Mouse (Mus musculus): ENCODE data around the gene Ipo11. TPM values are rescaled to one million over a fixed set of nuclear protein-coding genes. Genes with fewer than 3 reads are reported as not detected.

Gene Ipo11
- polyA plus RNA-seq, 1 experiment from 2014 or later = 65.9 TPM

DNA sequence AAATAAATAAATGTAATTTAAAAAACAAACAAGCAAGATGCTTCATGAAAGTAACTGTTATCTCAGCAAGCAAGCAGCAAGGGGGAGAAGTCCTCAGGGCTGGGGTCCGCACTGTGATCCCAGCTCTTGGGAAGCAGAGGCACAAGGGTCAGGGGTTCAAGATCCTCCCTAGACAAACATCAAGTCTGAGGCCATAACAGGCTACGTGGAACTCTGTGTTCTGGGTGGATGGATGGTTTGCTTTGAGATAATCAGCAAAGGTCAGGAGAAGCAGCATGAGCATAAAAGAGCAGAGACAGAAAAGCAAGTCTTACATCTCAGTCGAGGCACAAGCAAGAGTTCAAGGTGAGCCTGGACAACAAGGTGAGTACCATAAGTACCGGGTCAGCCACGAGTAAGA, 43.1 kb downstream of the Ipo11 start:
- peaks cover 49% of the 10 kb centered on the region for H3K4me1 ChIP-seq

GRCm38 (mm10) chr13:106893196-106893595, 43.6 kb downstream of the Ipo11 start:
- Histone ChIP-seq H3K27me3 (replicated peaks) (no peaks in the 10 kb centered on the region), H3K4me3 (0 out of 2 replicates have a peak overlapping the region, but pooled peaks have one; percentile 2), H3K4me2 (peak overlapping the region; percentile 57), H3K27ac (peak overlapping the region; percentile 93), H3K9ac (peak overlapping the region; percentile 64), H3K9me3 (replicated peaks) (0 out of 2 replicates have a peak, but pooled peaks cover 3% of the 10 kb centered on the region), H3K36me3 (peaks cover 51% of the 10 kb centered on the region), H3K4me1 (peaks cover 52% of the 10 kb centered on the region)
- WGBS (ENCODE audit: insufficient replicate concordance) = 14% methylated on average over 9 of the region's 9 CpGs
- peak; percentile 100 for ATAC-seq

More for the DNA sequence above, 43.1 kb downstream of the Ipo11 start:
- Histone ChIP-seq H3K36me3 (peaks cover 51% of the 10 kb centered on the region), H3K27ac (peak overlapping the region; percentile 93), H3K27me3 (replicated peaks) (no peaks in the 10 kb centered on the region), H3K9me3 (replicated peaks) (0 out of 2 replicates have a peak, but pooled peaks cover 3% of the 10 kb centered on the region), H3K4me2 (peak overlapping the region; percentile 57), H3K9ac (peak overlapping the region; percentile 64), H3K4me3 (0 out of 2 replicates have a peak overlapping the region, but pooled peaks have one; percentile 2)
- 55% methylated on average over 5 of the region's 5 CpGs for WGBS (ENCODE audit: insufficient replicate concordance)
- peak; percentile 28 for ATAC-seq

- peaks cover 50% of the 10 kb centered on the region for H3K36me3 ChIP-seq
- 85% methylated on average over 2 of the region's 2 CpGs for WGBS (ENCODE audit: insufficient replicate concordance)
- peaks cover 41% of the 10 kb centered on the region for H3K4me1 ChIP-seq
- H3K4me2 ChIP-seq = no peak overlapping the region
- no peaks in the 10 kb centered on the region for H3K27me3 ChIP-seq (replicated peaks)
- peak overlapping the region; percentile 69 for H3K27ac ChIP-seq
- no peaks in the 10 kb centered on the region for H3K9me3 ChIP-seq (replicated peaks)
- ATAC-seq = peak; percentile 68
- H3K4me3 ChIP-seq = no peak overlapping the region
- no peak overlapping the region for H3K9ac ChIP-seq
Observed at GRCm38 (mm10) chr13:106887364-106887763, 49.4 kb downstream of the Ipo11 start.

- no peak overlapping the region for H3K4me3 ChIP-seq
- no peak for ATAC-seq
- no peaks in the 10 kb centered on the region for H3K9me3 ChIP-seq (replicated peaks)
- no peak overlapping the region for H3K27ac ChIP-seq
- H3K27me3 ChIP-seq (replicated peaks) = no peaks in the 10 kb centered on the region
- no peak overlapping the region for H3K9ac ChIP-seq
- H3K4me1 ChIP-seq = peaks cover 15% of the 10 kb centered on the region
- 76% methylated on average over 4 of the region's 4 CpGs for WGBS (ENCODE audit: insufficient replicate concordance)
- H3K36me3 ChIP-seq = peaks cover 56% of the 10 kb centered on the region
- no peak overlapping the region for H3K4me2 ChIP-seq
Observed at GRCm38 (mm10) chr13:106884249-106884648, 52.5 kb downstream of the Ipo11 start.

- H3K9me3 ChIP-seq (replicated peaks) = no peaks in the 10 kb centered on the region
- ATAC-seq = peak; percentile 70; the same call in 1 of the 2 replicates
Observed at GRCm38 (mm10) chr13:106876278-106876677, 60.5 kb downstream of the Ipo11 start.

DNA sequence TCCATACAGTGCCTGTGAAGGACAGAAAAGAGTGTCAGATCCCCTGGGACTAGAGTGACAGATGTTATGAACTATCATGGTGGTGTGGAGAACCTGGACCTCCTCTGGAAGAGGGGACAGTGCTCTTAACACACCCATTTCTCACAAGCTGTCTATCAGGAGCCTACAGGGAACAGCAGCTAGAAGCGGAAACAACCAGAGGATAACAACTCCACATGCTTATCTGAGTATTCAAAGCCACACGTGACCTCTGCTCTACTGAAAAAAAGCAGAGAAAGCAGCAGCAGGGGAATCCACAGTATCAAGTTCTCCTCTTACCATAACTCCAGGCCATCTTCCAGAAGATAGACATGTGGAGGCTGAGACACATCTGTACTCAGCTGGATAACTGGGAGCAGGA, 71.2 kb downstream of the Ipo11 start:
- Histone ChIP-seq H3K4me2 (peak overlapping the region; percentile 48), H3K27me3 (replicated peaks) (no peaks in the 10 kb centered on the region), H3K27ac (peak overlapping the region; percentile 86), H3K9me3 (replicated peaks) (no peaks in the 10 kb centered on the region), H3K9ac (peak overlapping the region; percentile 40; the same call in 1 of the 2 replicates), H3K4me1 (peaks cover 29% of the 10 kb centered on the region), H3K36me3 (peaks cover 48% of the 10 kb centered on the region), H3K4me3 (no peak overlapping the region)
- ATAC-seq = peak; percentile 100
- 4% methylated on average over 2 of the region's 2 CpGs for WGBS (ENCODE audit: insufficient replicate concordance)

More at GRCm38 (mm10) chr13:106876278-106876677, 60.5 kb downstream of the Ipo11 start:
- 78% methylated on average over 1 of the region's 1 CpGs for WGBS (ENCODE audit: insufficient replicate concordance)
- H3K27ac ChIP-seq = no peak overlapping the region
- H3K4me2 ChIP-seq = no peak overlapping the region
- H3K9ac ChIP-seq = no peak overlapping the region
- H3K4me1 ChIP-seq = no peaks in the 10 kb centered on the region
- no peak overlapping the region for H3K4me3 ChIP-seq
- peaks cover 55% of the 10 kb centered on the region for H3K36me3 ChIP-seq
- no peaks in the 10 kb centered on the region for H3K27me3 ChIP-seq (replicated peaks)

- no peak overlapping the region for H3K9ac ChIP-seq
- H3K4me3 ChIP-seq = no peak overlapping the region
- H3K9me3 ChIP-seq (replicated peaks) = no peaks in the 10 kb centered on the region
- H3K36me3 ChIP-seq = peaks cover 55% of the 10 kb centered on the region
- no peak overlapping the region for H3K27ac ChIP-seq
- ATAC-seq = no peak
- 84% methylated on average over 5 of the region's 5 CpGs for WGBS (ENCODE audit: insufficient replicate concordance)
- peaks cover under 1% of the 10 kb centered on the region; the same call in 1 of the 2 replicates for H3K4me1 ChIP-seq
- no peaks in the 10 kb centered on the region for H3K27me3 ChIP-seq (replicated peaks)
- no peak overlapping the region for H3K4me2 ChIP-seq
Observed at GRCm38 (mm10) chr13:106858779-106859178, 78.0 kb downstream of the Ipo11 start.

DNA sequence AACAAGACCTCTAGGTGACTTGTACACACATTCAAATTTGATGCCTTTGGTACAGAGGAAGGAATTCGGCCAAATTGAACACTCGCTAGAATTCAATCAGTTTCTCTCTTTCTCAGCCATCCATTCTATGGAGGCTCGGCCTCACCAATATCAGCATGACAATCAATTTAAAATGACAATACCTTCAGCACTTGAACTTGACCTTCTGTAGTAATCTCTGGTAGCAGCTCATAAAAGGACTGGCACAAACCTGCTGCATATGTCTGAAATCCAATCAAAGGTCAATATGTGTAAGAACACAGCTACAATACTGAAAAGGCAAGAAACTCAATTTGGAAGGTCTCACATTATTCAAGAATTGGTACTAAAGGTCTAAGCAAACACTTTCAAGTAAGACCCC, 80.2 kb downstream of the Ipo11 start:
- no peaks in the 10 kb centered on the region for H3K9me3 ChIP-seq (replicated peaks)
- H3K9ac ChIP-seq = no peak overlapping the region
- ATAC-seq = no peak
- peaks cover 45% of the 10 kb centered on the region for H3K36me3 ChIP-seq
- H3K27ac ChIP-seq = no peak overlapping the region
- H3K4me3 ChIP-seq = no peak overlapping the region
- no peaks in the 10 kb centered on the region for H3K27me3 ChIP-seq (replicated peaks)
- no peak overlapping the region for H3K4me2 ChIP-seq
- no peaks in the 10 kb centered on the region for H3K4me1 ChIP-seq
- 95% methylated on average over 3 of the region's 3 CpGs for WGBS (ENCODE audit: insufficient replicate concordance)

DNA sequence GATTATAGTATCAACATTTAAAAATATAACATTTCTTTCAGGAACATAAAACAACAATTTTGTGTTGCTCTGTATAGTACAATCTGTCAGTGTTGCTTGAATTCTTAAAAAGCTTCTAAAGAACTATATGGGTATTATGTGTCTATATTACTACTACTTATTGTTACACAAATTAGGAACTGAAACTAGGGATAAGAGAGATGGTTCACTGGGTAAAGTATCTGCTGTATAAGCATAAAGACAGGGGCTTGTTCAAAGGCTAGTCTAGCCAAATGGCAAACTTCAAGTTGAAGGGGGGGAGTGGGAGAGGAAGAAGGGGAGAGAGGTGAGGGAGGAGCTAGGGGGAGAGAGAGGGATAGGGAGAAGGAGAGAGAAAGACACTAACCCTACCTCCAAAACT, 89.2 kb downstream of the Ipo11 start:
- Histone ChIP-seq H3K27me3 (replicated peaks) (no peaks in the 10 kb centered on the region), H3K9ac (no peak overlapping the region), H3K9me3 (replicated peaks) (no peaks in the 10 kb centered on the region), H3K4me2 (no peak overlapping the region), H3K27ac (no peak overlapping the region), H3K36me3 (peaks cover 29% of the 10 kb centered on the region), H3K4me1 (no peaks in the 10 kb centered on the region), H3K4me3 (no peak overlapping the region)
- no peak for ATAC-seq

DNA sequence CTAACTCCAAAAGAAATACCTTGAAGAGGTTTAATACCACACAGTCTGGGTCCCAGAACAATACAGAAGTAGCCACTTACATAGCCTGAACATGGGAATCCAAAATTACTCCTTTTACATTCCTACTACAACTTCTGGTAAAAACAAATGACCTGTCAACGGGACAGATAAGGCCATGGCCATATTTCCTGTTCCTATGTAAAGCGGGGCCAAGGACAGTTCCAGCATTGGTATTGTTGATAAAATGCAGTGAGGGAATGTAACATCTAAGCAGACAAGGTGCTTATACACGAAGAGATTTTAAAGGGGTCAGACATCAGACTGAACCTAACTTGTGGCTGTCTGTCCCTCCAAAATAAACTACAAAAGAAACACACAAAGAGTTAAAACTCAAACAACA, 91.8 kb downstream of the Ipo11 start:
- no peak overlapping the region for H3K4me2 ChIP-seq
- H3K27me3 ChIP-seq (replicated peaks) = no peaks in the 10 kb centered on the region
- H3K4me1 ChIP-seq = no peaks in the 10 kb centered on the region
- no peak overlapping the region; the same call in 1 of the 2 replicates for H3K27ac ChIP-seq
- H3K36me3 ChIP-seq = peaks cover 34% of the 10 kb centered on the region
- no peaks in the 10 kb centered on the region for H3K9me3 ChIP-seq (replicated peaks)
- no peak; the same call in 1 of the 2 replicates for ATAC-seq
- H3K9ac ChIP-seq = no peak overlapping the region
- H3K4me3 ChIP-seq = no peak overlapping the region
- 28% methylated on average over 3 of the region's 3 CpGs for WGBS (ENCODE audit: insufficient replicate concordance)

GRCm38 (mm10) chr13:106842542-106842941, 94.2 kb downstream of the Ipo11 start:
- H3K4me2 ChIP-seq = no peak overlapping the region
- no peaks in the 10 kb centered on the region for H3K27me3 ChIP-seq (replicated peaks)
- H3K9me3 ChIP-seq (replicated peaks) = no peaks in the 10 kb centered on the region
- no peak overlapping the region for H3K9ac ChIP-seq
- no peak overlapping the region for H3K4me3 ChIP-seq
- ATAC-seq = peak; percentile 47; the same call in 1 of the 2 replicates
- 74% methylated on average over 4 of the region's 4 CpGs for WGBS (ENCODE audit: insufficient replicate concordance)
- H3K27ac ChIP-seq = no peak overlapping the region
- H3K36me3 ChIP-seq = peaks cover 31% of the 10 kb centered on the region
- H3K4me1 ChIP-seq = no peaks in the 10 kb centered on the region

- peak overlapping the region; percentile 72 for H3K27ac ChIP-seq
- no peaks in the 10 kb centered on the region for H3K27me3 ChIP-seq (replicated peaks)
- no peak overlapping the region for H3K4me2 ChIP-seq
- H3K36me3 ChIP-seq = peaks cover 27% of the 10 kb centered on the region
- peak; percentile 59 for ATAC-seq
- H3K4me1 ChIP-seq = peaks cover 10% of the 10 kb centered on the region
- no peaks in the 10 kb centered on the region for H3K9me3 ChIP-seq (replicated peaks)
- no peak overlapping the region for H3K9ac ChIP-seq
- no peak overlapping the region for H3K4me3 ChIP-seq
- WGBS (ENCODE audit: insufficient replicate concordance) = 67% methylated on average over 3 of the region's 3 CpGs
Observed at GRCm38 (mm10) chr13:106838778-106839177, 98.0 kb downstream of the Ipo11 start.

DNA sequence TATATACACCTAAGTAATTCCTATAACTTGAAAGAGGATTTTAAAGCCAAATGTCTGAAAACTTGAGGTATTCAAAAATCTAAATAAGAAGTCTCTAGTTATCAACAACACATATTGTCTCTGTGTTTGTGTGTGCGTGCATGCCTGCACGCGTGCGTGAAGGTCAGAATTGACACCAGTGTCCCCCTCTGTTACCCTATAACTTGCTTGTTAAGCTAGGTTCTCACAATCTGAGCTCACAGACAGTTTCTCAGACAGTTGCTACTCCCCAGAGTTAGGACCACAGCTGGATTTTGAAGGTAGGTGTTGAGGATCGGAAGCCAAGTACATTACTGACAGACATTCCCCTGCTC, 100.3 kb downstream of the Ipo11 start:
- WGBS (ENCODE audit: insufficient replicate concordance) = 41% methylated on average over 5 of the region's 5 CpGs
- Histone ChIP-seq H3K4me2 (peak overlapping the region; percentile 44), H3K9ac (no peak overlapping the region), H3K9me3 (replicated peaks) (no peaks in the 10 kb centered on the region), H3K27me3 (replicated peaks) (no peaks in the 10 kb centered on the region), H3K36me3 (peaks cover 25% of the 10 kb centered on the region), H3K27ac (0 out of 2 replicates have a peak overlapping the region, but pooled peaks have one; percentile 54), H3K4me1 (peaks cover 10% of the 10 kb centered on the region), H3K4me3 (no peak overlapping the region)
- no peak for ATAC-seq
